Mouse (Mus musculus): Measurements from ENCODE around the gene Tef.
A peak's percentile ranks its signal among the peaks of the same experiment; 100 is the strongest.

Gene Tef

DNA sequence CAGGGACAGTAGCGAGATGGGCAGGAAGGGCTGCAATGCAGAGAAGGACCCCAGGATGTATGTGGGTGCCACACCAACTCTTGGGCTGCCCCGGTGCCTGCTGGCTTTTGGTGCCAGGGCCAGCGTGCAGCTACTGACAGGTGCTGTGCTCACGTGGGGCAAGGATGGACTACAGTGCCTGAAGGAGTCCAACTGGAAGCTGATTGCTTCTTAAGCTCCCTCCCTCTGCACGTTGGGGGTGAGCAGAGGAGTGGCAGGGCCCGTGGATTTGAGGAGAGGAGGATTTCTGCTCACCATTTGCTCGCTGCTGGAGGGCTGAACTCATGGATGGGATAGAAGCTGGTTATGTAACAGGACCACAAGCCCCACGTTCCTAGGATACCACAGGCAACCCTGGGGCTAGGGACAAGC, 725 bp downstream of the Tef start:
- DNase-seq: no peak

DNA sequence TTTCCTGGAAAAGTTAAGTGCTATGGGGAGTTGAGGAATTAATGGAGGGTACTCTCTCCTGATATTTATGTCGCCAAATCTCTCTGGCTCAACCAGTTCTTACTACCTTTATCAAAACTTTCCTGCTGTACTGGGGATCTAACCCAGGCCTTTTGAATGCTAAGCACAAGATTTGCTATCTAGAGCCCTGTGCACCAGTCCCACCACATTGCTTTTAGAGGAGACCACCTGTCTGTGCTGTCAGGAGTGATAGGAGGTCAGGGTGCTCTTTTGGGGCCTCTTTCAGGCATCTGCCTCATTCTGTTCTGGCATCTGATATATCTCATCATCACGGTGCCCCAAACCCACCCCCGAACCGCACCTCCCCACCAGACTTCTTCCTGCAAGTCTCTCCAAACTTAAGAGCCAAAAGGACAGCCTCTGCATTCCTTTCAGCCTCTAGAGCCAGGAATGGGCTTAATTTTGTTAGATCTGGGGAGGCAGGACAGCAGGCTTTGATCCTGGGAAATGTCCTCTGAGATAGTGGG, 1.3 kb downstream of the Tef start:
- no peak for DNase-seq

DNA sequence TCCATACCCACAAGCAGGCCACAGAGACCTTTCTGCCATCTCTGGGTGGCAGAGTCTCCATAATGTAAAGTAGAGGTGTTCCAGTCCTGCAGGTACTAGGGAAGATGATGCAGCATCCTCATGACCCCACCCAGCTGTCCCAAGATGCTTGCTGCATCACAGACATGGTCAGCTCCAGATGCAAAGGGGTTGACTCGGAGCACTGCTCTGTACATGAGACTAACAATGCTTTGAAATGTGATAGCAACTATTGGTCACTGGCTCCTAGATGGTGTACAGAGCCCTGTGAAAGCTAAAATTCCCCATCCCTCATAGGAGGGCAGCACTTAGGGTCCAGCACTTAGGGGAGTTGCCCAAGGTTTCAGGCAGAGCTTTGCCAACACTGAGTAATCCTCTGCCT, 2.0 kb downstream of the Tef start:
- no peak for DNase-seq

DNA sequence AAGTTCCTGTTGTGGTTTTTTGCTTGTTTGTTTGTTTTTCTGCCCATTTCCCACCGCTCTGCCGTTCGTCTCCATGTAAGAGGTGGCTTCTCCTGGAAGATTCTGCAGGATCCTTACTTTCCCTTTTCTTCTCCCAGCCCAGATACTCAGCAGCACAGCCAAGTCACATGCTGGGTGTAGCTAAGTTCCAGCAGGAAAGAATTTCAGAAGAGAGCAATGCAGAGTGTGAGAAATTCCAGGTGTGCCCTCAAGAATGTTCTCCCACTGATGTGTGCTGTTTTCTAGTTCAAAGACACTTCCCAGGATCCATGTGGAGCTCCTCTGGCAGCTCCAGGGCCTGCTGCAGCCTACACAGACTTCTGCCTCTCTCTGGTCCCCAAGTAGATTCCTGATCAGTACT, 2.7 kb downstream of the Tef start:
- no peak for DNase-seq

DNA sequence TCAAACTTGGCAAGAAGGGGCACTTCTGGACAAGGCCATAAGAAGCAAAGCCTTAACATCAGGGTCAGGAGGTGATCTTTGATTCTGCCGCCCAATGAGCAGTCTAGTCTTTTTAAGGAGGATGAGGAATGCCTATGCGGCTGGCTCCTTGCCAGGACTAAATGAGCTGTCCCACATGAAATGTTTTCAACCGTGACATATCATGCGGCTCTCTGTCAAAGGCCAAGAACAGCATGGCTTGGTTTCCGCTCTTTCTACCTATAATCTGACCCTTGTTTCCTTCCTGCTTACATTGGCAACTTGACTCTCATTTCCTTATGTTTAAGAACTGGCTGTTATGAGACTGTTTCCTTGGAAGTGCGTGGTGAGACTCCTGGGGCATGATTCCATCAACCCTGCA, 3.4 kb downstream of the Tef start:
- DNase-seq: no peak

DNA sequence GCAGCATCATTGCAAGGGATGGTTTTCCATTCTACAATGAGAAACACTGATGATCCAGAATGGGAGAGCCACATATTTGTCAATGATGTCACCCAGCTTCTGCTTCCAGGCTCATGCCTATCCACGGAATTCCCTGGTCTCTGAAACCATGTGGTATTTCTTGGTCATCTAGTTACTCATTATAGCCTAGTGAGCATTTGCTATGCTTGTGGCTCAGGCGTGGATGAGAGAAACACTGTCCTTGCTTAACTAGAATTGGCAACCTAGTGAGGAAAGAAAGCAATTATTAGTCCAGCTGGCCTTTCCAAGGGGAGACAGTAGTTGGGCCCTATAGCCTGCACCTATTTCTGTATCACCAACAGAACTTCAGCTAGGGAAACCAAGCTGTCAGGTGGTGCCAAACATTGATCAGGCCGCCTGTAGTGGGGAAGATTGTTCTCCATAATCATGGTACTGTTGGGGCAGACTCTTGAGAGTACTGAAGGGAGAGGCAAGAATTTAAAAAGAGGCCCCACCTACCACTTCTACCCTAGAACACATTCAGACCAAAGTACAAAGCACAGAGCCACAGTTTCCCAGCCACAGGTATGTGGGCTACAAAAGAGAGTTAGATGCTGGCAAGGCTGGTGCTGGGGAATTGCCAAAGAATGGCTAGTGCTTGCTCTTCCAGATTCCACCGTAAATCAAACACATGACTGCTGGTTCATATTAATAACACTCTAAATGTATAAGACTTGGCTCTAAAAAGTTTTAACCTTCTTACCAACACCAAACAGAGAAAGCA, 4.6 kb downstream of the Tef start:
- no peak for DNase-seq

DNA sequence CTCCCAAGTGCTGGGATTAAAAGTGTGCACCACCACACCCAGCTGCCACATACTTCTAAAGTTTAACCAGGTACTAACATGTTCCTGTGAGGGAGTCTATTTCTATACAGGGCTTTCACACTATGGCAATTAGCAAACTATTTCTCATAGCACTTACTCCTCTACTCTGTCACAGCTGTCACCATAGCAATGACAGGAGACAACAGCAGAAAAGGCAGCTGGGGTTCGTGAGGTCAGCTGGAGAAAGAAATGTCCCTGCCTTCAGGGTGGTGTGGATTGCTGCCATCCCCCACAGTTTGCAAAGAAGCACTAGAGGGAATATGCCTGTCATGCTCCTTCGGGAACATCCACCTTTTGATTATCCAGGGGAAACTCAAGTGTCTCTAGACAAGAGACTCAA, 6.6 kb downstream of the Tef start:
- no peak for DNase-seq

DNA sequence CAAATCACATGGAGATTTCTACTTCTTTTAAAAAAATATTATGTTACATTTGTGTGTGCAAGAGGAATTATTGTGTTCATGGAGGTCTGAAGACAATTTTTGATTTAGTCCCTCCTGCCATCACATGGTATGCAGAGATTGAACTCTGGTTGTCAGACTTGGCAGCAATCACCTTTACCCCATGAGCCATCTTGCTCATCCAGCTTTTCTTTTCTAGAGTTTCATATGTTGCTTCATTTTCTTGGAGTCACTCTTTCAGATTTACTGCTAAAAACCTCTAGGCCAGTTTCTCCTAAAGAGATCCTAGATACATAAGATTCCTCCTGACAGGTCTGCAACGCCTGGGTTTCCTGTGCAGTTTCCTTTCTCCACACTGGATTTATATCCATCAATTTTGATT, 7.3 kb downstream of the Tef start:
- DNase-seq: no peak

DNA sequence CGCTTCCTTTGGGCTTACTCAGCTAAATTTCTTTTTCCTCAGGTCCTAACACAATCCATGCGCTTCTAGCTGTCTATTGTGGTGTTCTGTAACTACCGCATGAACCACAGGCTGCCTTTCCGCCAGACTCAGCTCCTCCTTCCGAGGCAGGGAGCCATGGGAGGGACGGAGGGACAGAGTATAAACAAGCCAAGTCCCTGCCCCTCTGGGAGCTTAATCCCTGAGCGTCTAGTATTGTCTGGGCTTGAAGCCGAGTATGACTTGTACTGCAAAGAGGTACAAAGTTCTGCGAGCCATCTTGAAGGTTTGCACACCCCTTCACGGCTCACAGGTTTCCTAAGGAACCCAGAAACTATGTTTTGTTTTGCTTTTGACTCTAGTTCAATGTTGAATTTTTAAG, 7.9 kb downstream of the Tef start:
- DNase-seq: peak; percentile 43 to 55

DNA sequence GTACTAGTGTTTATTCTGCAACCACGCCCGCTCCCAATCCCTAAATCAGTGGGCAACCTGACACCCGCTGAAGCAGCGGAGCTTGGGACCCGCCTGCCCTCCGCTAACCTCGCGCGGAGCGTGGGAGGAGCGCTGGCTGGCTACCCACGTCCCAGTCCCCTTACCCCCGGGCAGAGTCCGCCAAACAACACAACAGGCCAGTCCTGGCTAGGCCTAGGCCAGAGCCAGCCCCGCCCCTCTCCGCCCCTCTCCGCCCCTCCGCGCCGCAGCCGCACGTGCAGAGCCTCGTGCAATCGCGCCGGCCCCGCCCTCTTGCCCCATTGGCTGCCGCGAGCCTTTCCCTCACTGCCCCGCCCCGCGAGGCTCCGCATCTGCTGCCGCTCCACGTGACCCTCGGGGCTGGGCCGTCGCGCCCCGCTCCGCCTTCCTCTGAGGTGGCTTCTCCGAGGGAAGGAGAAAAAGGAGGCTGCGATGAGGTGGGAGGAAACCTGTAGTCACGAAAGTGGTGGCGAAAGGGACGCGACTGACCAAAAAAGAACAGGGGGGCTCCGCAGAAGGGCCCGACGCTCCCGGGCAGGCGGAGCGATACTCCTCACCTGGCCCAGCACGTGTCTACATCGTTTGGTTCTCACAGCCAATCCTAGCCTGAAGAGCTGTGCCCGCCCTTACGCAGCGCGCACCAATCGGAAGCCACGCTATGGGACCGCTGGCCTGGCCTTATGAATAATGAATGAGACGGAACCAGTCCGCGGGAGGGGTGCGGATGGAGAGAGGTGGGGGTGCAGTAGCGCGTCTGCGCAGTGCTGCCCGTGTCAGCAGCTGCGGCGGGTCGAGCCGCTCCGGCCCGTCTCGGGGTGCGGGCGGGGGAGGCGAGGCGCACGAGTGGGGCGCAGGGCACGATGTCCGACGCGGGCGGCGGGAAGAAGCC, 8.7 kb downstream of the Tef start:
- DNase-seq: peak; percentile 96 to 97

DNA sequence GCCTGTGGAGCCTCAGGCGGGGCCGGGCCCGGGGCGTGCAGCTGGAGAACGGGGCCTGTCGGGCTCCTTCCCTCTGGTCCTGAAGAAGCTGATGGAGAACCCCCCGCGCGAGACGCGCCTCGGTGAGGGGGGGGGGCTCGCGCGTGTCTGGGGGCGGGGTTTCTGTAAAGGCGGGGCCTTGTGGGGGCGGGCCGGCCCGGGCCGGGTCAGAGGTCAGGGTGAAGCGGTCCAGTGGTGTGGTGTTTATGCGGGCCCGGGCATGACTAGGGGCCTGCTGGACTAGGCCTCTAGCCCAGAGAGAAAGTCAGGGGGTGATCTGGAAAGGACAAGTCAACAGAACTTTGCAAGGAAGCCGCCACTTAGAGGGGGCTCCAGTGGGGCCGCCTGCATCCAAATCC, 9.4 kb downstream of the Tef start:
- DNase-seq: no peak

DNA sequence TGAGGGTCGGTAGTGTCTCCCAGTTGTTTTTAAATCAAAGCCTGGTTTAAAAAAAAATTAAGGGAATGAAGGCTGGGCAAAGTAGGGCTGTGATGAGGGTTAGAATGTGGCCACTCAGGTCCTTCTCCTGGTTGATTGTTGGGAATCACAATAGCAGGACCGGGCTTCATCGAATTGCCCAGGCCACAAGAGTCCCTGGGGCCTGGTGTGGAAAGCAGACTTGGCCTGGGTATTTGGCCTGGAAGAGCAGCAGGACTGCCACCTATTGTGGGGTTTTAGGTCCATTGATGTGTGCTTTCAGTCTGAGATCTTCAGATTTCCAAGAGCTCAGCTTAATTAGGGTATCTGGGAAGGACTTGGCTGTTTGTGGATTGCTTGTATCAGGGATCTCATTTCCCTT, 10.1 kb downstream of the Tef start:
- no peak for DNase-seq

DNA sequence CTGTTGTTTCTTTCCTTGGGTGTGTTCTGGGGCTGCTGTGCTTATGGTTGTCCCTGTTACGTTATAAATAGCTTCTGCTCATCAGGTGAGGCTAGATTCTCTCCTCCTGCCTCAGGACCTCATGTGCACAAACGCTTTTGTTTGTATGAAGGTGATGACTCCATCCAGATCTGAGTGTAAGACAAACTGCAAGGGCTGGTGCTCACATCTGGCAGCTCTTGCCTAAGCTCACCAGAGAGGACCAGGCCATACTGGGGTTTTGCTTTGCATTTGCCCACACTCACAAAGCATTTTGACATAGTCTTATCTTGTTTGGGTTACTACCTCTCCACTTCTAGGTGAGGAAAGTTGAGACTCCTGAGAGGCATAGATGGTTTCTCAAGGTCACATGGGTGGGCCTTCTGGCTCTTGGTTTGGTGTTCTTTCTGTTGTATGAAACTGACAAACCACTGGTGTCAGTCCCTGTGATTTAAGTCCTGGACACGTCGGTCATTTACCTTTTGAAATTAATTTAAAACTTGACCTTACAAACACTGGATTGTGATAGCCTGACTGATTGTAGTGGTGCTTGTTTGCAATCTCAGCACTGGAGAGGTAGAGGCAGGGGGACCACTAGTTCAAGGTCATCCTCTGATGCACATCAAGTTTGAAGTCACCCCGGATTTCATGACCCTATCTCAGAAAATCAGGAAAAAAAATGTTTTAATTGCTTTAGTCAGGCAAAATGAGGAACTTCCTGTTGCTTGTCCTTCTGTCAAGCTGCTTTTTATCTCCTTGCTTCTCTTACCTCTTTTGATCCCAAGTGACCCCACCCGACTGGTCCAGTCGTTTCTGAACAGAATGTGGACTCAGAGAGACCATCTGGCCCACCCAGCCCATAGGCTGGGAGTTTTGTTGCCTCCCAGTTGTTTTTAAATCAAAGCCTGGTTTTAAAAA, 10.7 kb downstream of the Tef start:
- no peak for DNase-seq

DNA sequence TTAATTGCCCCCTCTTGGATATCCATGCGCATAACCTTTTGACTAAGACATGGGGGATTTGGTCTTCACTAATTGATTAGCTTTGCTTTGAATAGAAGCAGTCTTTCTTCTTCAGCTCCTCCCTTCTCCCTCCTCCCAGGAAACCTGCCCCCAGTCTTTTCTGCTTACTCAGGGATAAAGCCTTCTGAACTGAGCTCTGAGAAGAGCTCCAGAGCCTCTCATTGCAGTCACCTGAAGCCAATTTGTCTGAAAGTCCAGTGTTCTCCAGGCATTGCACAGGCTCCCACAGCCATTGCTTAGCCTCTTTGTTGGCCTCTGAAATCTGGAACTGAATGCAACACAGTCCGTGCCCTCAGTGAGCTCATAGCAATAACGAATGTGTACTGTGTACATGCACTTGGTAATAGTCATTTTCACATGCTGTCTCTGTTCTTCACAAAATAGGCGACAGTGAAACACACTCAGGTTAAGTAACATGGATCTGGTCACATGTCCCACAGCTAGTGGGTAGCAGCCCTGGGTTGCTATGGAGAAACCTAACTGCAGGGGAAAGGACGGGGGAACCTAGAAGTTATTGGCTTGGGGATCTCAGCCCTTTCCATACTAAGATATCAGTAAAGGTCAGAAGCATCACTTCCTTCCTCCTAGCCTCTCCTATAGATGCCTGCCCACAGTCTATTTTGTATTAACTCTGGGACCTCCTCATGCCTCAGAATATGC, 11.9 kb downstream of the Tef start:
- no peak for DNase-seq

DNA sequence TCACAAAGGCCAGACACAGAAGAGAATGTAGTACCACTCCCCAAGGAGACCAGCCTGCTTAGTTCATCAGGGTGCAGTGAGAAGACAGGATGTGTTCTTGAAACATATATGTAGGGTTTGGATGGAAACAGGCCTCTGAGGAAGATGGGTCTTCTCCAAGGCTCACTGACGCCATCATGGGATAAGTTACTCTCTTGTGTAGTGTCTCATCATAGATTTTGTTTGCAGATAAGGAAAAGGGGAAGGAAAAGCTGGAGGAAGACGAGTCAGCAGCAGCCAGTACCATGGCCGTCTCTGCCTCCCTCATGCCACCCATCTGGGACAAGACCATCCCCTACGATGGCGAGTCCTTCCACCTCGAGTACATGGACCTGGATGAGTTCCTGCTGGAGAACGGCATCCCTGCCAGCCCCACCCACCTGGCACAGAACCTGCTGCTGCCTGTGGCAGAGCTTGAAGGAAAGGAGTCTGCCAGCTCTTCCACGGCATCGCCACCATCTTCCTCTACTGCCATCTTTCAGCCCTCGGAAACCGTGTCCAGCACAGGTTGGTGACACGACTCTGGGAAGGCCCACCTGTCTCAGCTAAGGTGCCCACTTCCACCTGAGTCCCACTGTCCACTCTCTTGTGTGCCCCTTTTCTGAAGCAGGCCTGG, 12.6 kb downstream of the Tef start:
- no peak for DNase-seq

DNA sequence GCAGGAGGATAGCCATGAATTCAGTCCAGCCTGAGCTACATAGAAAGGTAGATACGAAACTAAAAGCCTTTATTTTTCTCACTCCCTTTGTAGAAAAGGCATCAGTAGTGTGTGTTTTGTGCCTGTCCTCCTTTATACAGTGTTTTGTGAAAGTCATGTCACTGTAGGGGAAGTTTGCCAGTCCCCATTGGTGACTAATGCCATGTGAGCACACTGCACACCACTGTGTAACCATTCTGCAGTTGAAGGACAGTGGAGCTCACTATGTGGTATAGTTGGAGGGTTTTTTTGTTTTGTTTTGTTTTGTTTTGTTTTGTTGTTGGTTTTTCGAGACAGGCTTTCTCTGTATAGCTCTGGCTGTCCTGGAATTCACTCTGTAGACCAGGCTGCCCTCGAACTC, 16.2 kb downstream of the Tef start:
- DNase-seq: no peak

DNA sequence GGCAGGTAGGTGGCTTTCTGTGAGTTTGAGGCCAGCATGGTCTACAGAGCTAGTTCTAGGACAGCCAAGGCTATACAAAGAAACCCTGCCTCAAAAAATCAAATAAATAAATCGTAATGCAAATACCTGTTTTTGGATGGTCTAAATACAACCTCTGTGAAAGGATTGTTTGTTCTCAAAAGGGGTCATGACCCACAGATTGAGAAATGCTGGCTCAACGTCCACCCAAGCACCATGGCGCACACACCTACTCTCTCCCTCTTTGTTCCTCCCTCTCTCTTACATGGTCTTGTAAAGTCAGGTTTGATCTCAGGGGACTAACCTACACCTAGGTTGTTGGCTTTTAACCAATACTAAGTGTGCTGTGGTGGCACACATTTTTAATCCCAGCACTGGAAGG, 20.4 kb downstream of the Tef start:
- DNase-seq: no peak

DNA sequence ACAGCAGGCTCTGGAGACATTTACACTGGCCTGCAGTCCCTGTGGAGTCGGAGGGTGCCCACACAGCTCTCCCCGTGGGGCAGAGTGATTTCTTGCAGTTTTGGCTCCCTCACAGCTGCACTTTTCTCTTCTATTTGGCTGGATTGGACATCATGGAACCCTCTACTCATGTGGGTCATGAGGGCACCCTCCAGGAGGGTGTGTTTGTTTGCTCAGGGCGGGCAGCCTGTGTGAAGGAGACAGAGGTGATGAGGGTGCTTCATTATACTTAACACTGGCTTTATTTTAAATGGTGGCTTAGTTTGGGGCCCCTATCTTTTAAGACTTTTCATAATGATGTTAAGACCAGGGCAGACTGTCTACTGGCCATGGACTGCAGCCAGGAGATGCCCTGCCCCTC, 22.6 kb downstream of the Tef start:
- DNase-seq: no peak

DNA sequence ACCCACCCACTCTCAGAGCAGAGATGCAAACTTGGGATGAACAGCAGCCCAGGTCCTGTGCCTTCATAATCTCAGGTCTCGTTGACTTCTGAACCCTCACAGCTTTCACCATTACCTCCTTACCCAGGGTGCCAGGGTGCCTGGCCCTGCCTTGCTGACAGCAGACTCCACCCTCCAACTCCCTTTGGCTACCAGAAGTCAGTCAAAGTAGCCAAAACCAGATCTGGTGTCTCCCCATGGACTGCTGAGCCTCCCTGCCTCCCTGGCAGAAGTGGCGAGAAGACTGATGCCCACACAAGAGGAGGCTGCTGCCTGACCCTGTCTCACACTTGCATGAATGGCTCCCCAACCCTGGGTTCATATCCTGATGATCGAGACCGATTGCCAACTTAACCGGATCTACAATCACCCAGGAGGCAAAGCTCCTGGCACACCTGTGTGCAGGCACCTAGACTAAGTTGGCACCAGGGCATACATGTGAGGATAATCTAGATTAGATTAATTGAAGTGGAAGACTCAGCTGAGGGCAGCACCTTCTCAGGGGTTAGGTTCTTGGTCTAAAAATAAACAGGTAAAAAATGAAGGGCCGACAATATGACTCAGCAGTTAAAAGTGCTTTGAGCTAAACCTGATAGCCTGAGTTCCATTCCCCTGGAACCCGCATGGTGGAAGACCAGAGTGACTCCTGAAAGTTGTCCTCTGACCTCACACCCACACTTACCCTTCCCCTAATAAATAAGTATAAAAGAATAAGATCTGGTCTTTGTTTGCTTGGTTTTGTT, 26.4 kb downstream of the Tef start:
- DNase-seq: no peak

DNA sequence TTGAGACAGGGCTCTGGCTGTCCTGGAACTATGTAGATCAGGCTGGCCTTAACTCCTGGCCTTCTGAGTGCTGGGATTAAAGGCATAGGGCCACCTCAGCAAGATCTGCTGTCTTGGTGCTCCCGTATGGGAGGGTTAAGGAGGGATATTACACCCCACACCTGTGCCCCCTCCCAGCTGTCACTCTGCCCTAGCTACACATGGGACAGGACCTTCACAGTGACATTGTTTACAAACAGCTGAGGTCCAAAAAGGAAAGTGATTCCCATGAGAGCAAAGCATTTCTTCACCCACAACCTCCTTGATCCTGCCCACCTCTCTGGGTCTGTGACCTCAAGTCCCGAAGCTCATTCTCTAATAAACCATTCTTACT, 27.0 kb downstream of the Tef start:
- DNase-seq: no peak

DNA sequence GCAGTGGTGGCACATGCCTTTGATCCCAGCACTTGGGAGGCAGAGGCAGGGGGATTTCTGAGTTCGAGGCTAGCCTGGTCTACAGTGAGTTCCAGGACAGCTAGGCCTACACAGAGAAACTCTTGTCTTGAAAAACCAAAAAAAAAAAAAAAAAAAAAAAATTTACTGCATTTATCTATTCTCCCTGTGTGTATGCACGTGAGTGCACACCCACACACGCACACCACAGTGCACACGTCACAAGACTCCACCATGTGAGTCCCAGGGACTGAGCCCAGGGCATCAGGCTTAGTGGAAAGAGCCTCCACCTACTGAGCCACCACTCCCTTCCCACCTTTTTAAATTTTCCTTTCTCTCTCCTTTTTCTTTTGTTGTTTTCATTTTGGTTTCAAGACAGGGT, 28.3 kb downstream of the Tef start:
- no peak for DNase-seq

All from thymus, adult 18-20 months (tissue).